Mouse (Mus musculus): Measurements from ENCODE around the gene Sox6. TPM values are rescaled to one million over a fixed set of nuclear protein-coding genes. Genes with fewer than 3 reads are reported as not detected.

The Sox6 gene
- polyA plus RNA-seq, 1 experiment from 2014 or later = 51.2 TPM

DNA sequence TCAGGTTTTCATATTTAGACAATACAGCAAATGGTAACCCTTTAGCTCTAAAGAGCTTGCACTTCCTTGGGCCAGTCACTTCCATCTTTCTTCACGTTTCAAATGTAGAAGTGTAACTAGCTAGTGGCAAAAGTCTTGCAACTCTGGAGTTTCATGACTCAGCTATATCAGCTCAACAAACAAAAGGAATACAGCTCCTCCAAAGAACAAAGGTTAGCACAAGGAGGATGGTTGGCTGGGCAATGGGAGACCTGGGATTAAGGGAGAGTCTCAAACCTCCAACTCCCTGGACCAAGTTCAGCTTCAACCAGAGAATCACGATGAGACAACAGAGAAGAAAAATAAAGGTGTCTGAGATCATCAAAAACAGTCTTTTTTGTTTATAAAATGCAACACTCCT, 174.2 kb downstream of the Sox6 start:
- Histone ChIP-seq H3K9ac (replicated peaks; ENCODE audit: low read depth, low read length) (no peak overlapping the region), H3K4me3 (ENCODE audit: low read depth, low read length) (no peak overlapping the region)

DNA sequence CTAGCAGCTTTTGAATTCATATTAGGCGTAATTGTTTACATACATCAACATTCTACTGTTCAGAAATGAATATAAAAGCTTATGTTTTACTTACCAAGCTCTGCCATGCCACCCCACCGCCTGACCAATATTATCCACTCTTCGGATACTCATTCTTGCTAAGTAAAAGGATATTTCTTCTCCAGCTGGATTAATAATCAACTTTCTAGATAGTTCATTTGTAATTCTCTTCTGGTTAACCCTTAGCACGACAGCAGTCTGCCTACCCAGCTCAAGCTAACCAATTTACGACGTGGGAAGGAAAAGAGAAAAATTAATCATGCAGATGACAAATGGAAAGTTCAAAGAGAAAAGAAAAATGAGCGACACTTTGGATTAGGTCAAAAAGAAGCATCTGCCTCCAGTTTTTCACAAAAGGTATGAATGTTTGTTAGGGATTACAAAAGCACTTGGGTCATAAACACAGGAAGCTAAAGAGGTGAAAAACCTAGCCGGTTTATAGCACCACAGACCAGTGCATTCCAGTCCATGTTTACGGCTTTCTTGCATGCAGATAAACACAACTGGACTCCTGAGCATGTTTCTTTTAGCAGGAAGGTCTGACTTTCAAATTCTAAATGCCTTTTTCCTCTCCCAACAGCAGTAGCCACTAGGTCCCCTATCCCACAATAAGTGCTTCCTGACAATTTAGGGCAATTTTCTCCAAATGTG, 178.8 kb downstream of the Sox6 start:
- no peak overlapping the region for H3K4me2 ChIP-seq (ENCODE audit: low read depth, low read length)
- H3K9me3 ChIP-seq (ENCODE audit: control insufficient read depth, low read length) = no peaks in the 10 kb centered on the region
- H3K27me3 ChIP-seq (ENCODE audit: control insufficient read depth, insufficient read depth, low read length) = no peaks in the 10 kb centered on the region
- H3K36me3 ChIP-seq (ENCODE audit: control insufficient read depth, insufficient read depth, low read length) = no peaks in the 10 kb centered on the region
- no peak overlapping the region for H3K27ac ChIP-seq (ENCODE audit: low read depth, low read length)
- no peak overlapping the region for H3K9ac ChIP-seq (replicated peaks; ENCODE audit: low read depth, low read length)
- no peak for ATAC-seq (ENCODE audit: low read depth)
- H3K4me1 ChIP-seq (ENCODE audit: control insufficient read depth, insufficient read depth, low read length) = no peaks in the 10 kb centered on the region
- 55% methylated on average over 9 of the region's 9 CpGs for WGBS
- H3K4me3 ChIP-seq (ENCODE audit: low read depth, low read length) = no peak overlapping the region

More for the DNA sequence above, 174.2 kb downstream of the Sox6 start:
- Histone ChIP-seq H3K4me1 (ENCODE audit: control insufficient read depth, insufficient read depth, low read length) (peaks cover 11% of the 10 kb centered on the region; the same call in 1 of the 2 replicates), H3K27ac (ENCODE audit: low read depth, low read length) (no peak overlapping the region), H3K4me2 (ENCODE audit: low read depth, low read length) (no peak overlapping the region), H3K9me3 (ENCODE audit: control insufficient read depth, low read length) (no peaks in the 10 kb centered on the region), H3K36me3 (ENCODE audit: control insufficient read depth, insufficient read depth, low read length) (no peaks in the 10 kb centered on the region), H3K27me3 (ENCODE audit: control insufficient read depth, insufficient read depth, low read length) (no peaks in the 10 kb centered on the region; the same call in 1 of the 2 replicates)
- no peak for ATAC-seq (ENCODE audit: low read depth)
- 38% methylated on average over 2 of the region's 2 CpGs for WGBS

DNA sequence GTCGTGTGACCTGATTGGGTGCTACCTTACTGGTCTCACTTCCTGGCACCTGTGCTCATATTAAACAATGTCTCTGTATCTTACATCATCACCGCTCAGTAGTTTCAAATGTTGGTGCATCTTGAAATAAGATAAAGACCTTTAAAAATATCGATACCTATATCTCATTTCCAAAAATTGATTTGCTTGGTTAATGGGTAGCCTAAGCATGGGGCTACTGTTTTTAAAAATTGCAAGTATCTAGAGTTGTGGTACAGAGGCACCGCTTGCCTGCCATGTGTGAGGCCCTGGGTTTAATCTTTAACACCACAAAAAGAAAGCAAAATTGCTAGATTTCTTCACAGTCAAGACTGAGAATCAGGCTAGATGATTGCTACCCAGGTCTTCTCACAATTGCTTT, 187.5 kb downstream of the Sox6 start:
- no peak overlapping the region for H3K27ac ChIP-seq (ENCODE audit: low read depth, low read length)
- ATAC-seq (ENCODE audit: low read depth) = no peak
- no peak overlapping the region for H3K9ac ChIP-seq (replicated peaks; ENCODE audit: low read depth, low read length)
- H3K4me3 ChIP-seq (ENCODE audit: low read depth, low read length) = no peak overlapping the region
- no peaks in the 10 kb centered on the region for H3K36me3 ChIP-seq (ENCODE audit: control insufficient read depth, insufficient read depth, low read length)
- H3K9me3 ChIP-seq (ENCODE audit: control insufficient read depth, low read length) = no peaks in the 10 kb centered on the region
- H3K4me1 ChIP-seq (ENCODE audit: control insufficient read depth, insufficient read depth, low read length) = no peaks in the 10 kb centered on the region
- no peaks in the 10 kb centered on the region for H3K27me3 ChIP-seq (ENCODE audit: control insufficient read depth, insufficient read depth, low read length)
- no peak overlapping the region for H3K4me2 ChIP-seq (ENCODE audit: low read depth, low read length)
- WGBS = 96% methylated on average over 4 of the region's 4 CpGs

DNA sequence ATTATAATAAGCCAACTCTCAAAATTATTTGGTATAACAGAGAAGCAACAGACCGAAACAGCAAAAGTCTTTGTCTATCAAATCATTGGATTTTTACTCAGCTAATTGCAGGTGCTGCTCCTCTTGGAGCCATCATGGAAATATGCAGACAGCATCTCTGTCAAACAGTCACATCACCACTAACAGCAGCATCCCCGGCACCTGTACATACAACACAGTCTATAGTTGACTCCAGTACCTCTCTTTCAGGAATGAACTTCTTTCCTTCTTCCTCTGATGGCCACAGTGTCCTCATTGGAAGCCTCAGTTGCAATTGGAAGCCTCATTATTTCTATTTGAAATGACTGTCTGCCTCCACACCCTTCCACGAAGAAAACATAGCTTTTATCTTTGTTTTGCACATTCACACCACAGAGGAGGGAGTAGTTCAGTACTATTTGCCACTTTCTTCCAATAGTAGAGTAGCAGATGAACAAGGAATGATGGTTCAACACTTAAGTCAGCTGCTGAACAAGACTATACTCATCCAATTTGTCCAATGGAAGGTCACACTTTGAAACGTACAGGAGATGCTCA, 192.7 kb downstream of the Sox6 start:
- Histone ChIP-seq H3K36me3 (ENCODE audit: control insufficient read depth, insufficient read depth, low read length) (no peaks in the 10 kb centered on the region), H3K4me1 (ENCODE audit: control insufficient read depth, insufficient read depth, low read length) (no peaks in the 10 kb centered on the region), H3K4me3 (ENCODE audit: low read depth, low read length) (no peak overlapping the region), H3K27me3 (ENCODE audit: control insufficient read depth, insufficient read depth, low read length) (no peaks in the 10 kb centered on the region), H3K9ac (replicated peaks; ENCODE audit: low read depth, low read length) (no peak overlapping the region), H3K27ac (ENCODE audit: low read depth, low read length) (no peak overlapping the region), H3K9me3 (ENCODE audit: control insufficient read depth, low read length) (no peaks in the 10 kb centered on the region), H3K4me2 (ENCODE audit: low read depth, low read length) (no peak overlapping the region)
- ATAC-seq (ENCODE audit: low read depth) = no peak
- 90% methylated on average over 4 of the region's 4 CpGs for WGBS

DNA sequence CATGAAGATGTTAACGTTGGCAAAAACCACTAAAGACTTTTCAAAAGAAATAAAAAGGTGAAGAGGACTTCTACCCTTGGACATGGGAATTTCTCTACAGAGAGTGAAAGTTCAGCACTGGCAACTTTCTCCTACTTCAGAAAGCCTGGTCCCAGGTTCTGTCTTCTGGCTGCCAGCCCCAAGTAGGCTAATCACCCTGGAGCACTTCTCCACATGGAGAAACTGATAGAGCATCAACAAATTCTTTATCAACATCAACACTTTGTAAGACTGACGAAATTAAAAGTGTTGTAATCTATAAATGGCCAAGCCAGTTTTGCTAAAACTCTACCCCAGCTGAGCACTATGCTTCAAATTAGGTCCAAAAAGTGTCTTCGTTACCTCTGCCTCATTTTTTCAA, 193.7 kb downstream of the Sox6 start:
- H3K4me1 ChIP-seq (ENCODE audit: control insufficient read depth, insufficient read depth, low read length) = no peaks in the 10 kb centered on the region
- 92% methylated on average over 3 of the region's 3 CpGs for WGBS
- no peak overlapping the region for H3K4me2 ChIP-seq (ENCODE audit: low read depth, low read length)
- no peak for ATAC-seq (ENCODE audit: low read depth)
- no peaks in the 10 kb centered on the region for H3K9me3 ChIP-seq (ENCODE audit: control insufficient read depth, low read length)
- no peaks in the 10 kb centered on the region for H3K27me3 ChIP-seq (ENCODE audit: control insufficient read depth, insufficient read depth, low read length)
- H3K36me3 ChIP-seq (ENCODE audit: control insufficient read depth, insufficient read depth, low read length) = no peaks in the 10 kb centered on the region
- no peak overlapping the region for H3K4me3 ChIP-seq (ENCODE audit: low read depth, low read length)
- H3K27ac ChIP-seq (ENCODE audit: low read depth, low read length) = no peak overlapping the region
- no peak overlapping the region for H3K9ac ChIP-seq (replicated peaks; ENCODE audit: low read depth, low read length)

DNA sequence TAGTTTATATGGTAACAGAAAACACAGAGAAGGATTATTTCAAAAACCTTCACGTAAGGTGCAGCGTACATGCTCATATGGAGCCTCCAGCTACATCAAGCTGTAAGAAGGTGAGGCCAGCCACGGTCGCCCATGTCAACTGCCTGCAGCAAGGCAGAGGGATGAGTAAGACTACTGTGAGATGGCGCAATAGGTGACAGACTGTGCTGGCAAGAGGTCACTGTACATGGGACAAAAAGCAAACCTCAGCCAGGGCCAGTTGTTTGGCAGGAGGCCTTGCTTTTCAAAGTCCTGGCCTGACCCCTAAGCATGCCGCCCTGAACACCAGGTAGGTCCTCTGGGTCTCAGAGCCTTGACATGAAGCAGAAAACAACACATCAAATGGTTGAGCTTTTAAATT, 194.2 kb downstream of the Sox6 start:
- H3K27ac ChIP-seq (ENCODE audit: low read depth, low read length) = no peak overlapping the region
- H3K4me2 ChIP-seq (ENCODE audit: low read depth, low read length) = no peak overlapping the region
- H3K9ac ChIP-seq (replicated peaks; ENCODE audit: low read depth, low read length) = no peak overlapping the region
- WGBS = 93% methylated on average over 6 of the region's 6 CpGs
- no peak for ATAC-seq (ENCODE audit: low read depth)
- H3K9me3 ChIP-seq (ENCODE audit: control insufficient read depth, low read length) = no peaks in the 10 kb centered on the region
- no peaks in the 10 kb centered on the region for H3K27me3 ChIP-seq (ENCODE audit: control insufficient read depth, insufficient read depth, low read length)
- no peaks in the 10 kb centered on the region for H3K36me3 ChIP-seq (ENCODE audit: control insufficient read depth, insufficient read depth, low read length)
- no peak overlapping the region for H3K4me3 ChIP-seq (ENCODE audit: low read depth, low read length)
- no peaks in the 10 kb centered on the region for H3K4me1 ChIP-seq (ENCODE audit: control insufficient read depth, insufficient read depth, low read length)

DNA sequence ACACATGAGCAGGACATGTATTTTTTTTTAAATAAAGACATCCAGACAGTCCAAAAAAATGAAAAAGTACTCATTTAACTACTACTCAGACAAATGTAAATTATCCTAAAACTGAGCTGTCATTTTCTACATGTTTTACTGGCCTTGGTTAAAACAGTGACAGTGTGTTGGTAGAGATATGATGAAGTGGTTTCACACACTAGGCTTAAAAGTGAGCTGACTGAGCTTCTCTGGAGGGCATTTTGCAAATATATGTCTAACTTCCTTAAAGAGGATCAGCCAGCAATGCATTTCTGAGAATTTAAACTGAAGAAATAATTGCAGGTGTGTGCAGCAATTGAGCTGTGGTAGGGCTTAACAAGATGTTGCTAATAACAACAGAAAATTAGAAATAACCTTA, 196.3 kb downstream of the Sox6 start:
- Histone ChIP-seq H3K4me1 (ENCODE audit: control insufficient read depth, insufficient read depth, low read length) (no peaks in the 10 kb centered on the region), H3K9ac (replicated peaks; ENCODE audit: low read depth, low read length) (no peak overlapping the region), H3K27me3 (ENCODE audit: control insufficient read depth, insufficient read depth, low read length) (no peaks in the 10 kb centered on the region), H3K36me3 (ENCODE audit: control insufficient read depth, insufficient read depth, low read length) (no peaks in the 10 kb centered on the region), H3K4me3 (ENCODE audit: low read depth, low read length) (no peak overlapping the region), H3K27ac (ENCODE audit: low read depth, low read length) (no peak overlapping the region), H3K4me2 (ENCODE audit: low read depth, low read length) (no peak overlapping the region), H3K9me3 (ENCODE audit: control insufficient read depth, low read length) (no peaks in the 10 kb centered on the region)
- ATAC-seq (ENCODE audit: low read depth) = no peak

DNA sequence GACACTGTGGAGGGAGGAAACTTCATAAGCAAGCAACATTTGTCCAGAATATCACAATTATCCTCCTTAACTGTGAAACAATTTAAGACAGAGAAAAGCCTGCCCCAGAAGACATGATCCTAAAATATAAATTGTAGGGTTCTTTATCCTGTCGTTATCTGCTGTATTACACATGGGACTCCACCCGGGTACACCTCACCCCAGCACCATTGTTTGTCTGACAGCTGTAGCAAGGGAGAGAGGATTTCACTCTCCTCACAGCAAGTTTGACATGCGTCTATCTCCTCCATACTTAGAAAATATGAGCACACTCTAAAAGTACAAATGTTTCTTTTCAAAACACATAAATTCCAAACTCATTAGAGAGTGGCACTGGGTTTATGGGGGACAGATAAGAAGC, 198.0 kb downstream of the Sox6 start:
- WGBS = 66% methylated on average over 3 of the region's 3 CpGs
- H3K4me2 ChIP-seq (ENCODE audit: low read depth, low read length) = no peak overlapping the region
- no peaks in the 10 kb centered on the region for H3K9me3 ChIP-seq (ENCODE audit: control insufficient read depth, low read length)
- H3K27me3 ChIP-seq (ENCODE audit: control insufficient read depth, insufficient read depth, low read length) = no peaks in the 10 kb centered on the region
- H3K4me1 ChIP-seq (ENCODE audit: control insufficient read depth, insufficient read depth, low read length) = no peaks in the 10 kb centered on the region
- no peak for ATAC-seq (ENCODE audit: low read depth)
- no peak overlapping the region for H3K4me3 ChIP-seq (ENCODE audit: low read depth, low read length)
- H3K9ac ChIP-seq (replicated peaks; ENCODE audit: low read depth, low read length) = no peak overlapping the region
- no peaks in the 10 kb centered on the region for H3K36me3 ChIP-seq (ENCODE audit: control insufficient read depth, insufficient read depth, low read length)
- no peak overlapping the region for H3K27ac ChIP-seq (ENCODE audit: low read depth, low read length)

DNA sequence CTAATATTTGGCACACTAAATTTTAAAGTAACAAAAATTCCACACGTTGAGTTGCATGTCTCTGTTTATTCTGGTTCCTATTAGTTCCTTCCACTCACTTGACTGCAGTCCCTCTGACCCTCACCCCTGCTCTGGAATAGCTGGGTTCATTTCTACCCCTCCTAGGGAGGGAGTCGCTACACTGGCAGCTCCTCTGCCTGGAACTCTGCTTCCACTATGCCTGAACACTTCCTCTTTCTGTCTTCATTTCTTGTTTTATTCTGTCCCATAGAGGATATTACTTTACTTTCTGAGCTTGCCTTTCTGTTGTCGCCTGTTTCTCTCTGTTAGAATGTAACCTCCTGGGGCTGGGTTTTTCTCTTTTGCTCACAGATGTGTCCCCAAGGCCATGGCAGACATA, 203.6 kb downstream of the Sox6 start:
- Histone ChIP-seq H3K36me3 (ENCODE audit: control insufficient read depth, insufficient read depth, low read length) (no peaks in the 10 kb centered on the region), H3K9ac (replicated peaks; ENCODE audit: low read depth, low read length) (no peak overlapping the region), H3K9me3 (ENCODE audit: control insufficient read depth, low read length) (no peaks in the 10 kb centered on the region), H3K27me3 (ENCODE audit: control insufficient read depth, insufficient read depth, low read length) (no peaks in the 10 kb centered on the region), H3K4me2 (ENCODE audit: low read depth, low read length) (no peak overlapping the region), H3K4me1 (ENCODE audit: control insufficient read depth, insufficient read depth, low read length) (0 out of 2 replicates have a peak, but pooled peaks cover 4% of the 10 kb centered on the region), H3K4me3 (ENCODE audit: low read depth, low read length) (no peak overlapping the region), H3K27ac (ENCODE audit: low read depth, low read length) (no peak overlapping the region)
- no peak for ATAC-seq (ENCODE audit: low read depth)
- WGBS = 86% methylated on average over 3 of the region's 3 CpGs
